Mouse (Mus musculus) embryo, embryonic 10 days (tissue): ENCODE measurements around the gene Slc23a2.
A peak's percentile ranks its signal among the peaks of the same experiment; 100 is the strongest.

Experiments
- DNase-seq: peaks from one replicate; pipeline ENCODE4 v3.0.0-alpha.2; 2015; ENCODE audit warnings: low spot score

Slc23a2 gene

GRCm38 (mm10) chr2:132144971-132145691, at the start of gene Slc23a2:
Gene Slc23a2 (minus strand): TSS chr2:132145108.
- peak; percentile 71 for DNase-seq

- no peak for DNase-seq
Measured at GRCm38 (mm10) chr2:132190602-132191161, 45.8 kb upstream of the Slc23a2 start.

- DNase-seq: no peak
Measured at GRCm38 (mm10) chr2:132183874-132184273, 39.0 kb upstream of the Slc23a2 start.

GRCm38 (mm10) chr2:132180463-132181205, 35.7 kb upstream of the Slc23a2 start:
- no peak for DNase-seq

GRCm38 (mm10) chr2:132179371-132179770, 34.5 kb upstream of the Slc23a2 start:
- no peak for DNase-seq

GRCm38 (mm10) chr2:132177406-132177805, 32.5 kb upstream of the Slc23a2 start:
- no peak for DNase-seq

- no peak for DNase-seq
Measured at GRCm38 (mm10) chr2:132176289-132176848, 31.5 kb upstream of the Slc23a2 start.

- DNase-seq: no peak
Measured at GRCm38 (mm10) chr2:132174048-132174447, 29.1 kb upstream of the Slc23a2 start.

- no peak for DNase-seq
Measured at GRCm38 (mm10) chr2:132171939-132172338, 27.0 kb upstream of the Slc23a2 start.

- DNase-seq: no peak
Measured at GRCm38 (mm10) chr2:132169150-132169549, 24.2 kb upstream of the Slc23a2 start.

GRCm38 (mm10) chr2:132163626-132164025, 18.7 kb upstream of the Slc23a2 start:
- no peak for DNase-seq

- DNase-seq: no peak
Measured at GRCm38 (mm10) chr2:132157482-132157881, 12.6 kb upstream of the Slc23a2 start.

- no peak for DNase-seq
Measured at GRCm38 (mm10) chr2:132152670-132153069, 7.8 kb upstream of the Slc23a2 start.

GRCm38 (mm10) chr2:132151592-132151991, 6.7 kb upstream of the Slc23a2 start:
- no peak for DNase-seq

- DNase-seq: no peak
Measured at GRCm38 (mm10) chr2:132150926-132151325, 6.0 kb upstream of the Slc23a2 start.

GRCm38 (mm10) chr2:132146502-132146901, 1.6 kb upstream of the Slc23a2 start:
- no peak for DNase-seq

- peak; percentile 41 for DNase-seq
Measured at GRCm38 (mm10) chr2:132143943-132144927, 673 bp downstream of the Slc23a2 start.

GRCm38 (mm10) chr2:132142606-132143005, 2.3 kb downstream of the Slc23a2 start:
- no peak for DNase-seq

- DNase-seq: no peak
Measured at GRCm38 (mm10) chr2:132140536-132140935, 4.4 kb downstream of the Slc23a2 start.

GRCm38 (mm10) chr2:132139099-132139498, 5.8 kb downstream of the Slc23a2 start:
- DNase-seq: no peak

- no peak for DNase-seq
Measured at GRCm38 (mm10) chr2:132135876-132136637, 8.9 kb downstream of the Slc23a2 start.
